Mouse (Mus musculus): Measurements from ENCODE around the gene Utp14a. TPM values are rescaled to one million over a fixed set of nuclear protein-coding genes. Genes with fewer than 3 reads are reported as not detected.

The Utp14a gene
- polyA plus RNA-seq, 1 experiment = 12.2 TPM

DNA sequence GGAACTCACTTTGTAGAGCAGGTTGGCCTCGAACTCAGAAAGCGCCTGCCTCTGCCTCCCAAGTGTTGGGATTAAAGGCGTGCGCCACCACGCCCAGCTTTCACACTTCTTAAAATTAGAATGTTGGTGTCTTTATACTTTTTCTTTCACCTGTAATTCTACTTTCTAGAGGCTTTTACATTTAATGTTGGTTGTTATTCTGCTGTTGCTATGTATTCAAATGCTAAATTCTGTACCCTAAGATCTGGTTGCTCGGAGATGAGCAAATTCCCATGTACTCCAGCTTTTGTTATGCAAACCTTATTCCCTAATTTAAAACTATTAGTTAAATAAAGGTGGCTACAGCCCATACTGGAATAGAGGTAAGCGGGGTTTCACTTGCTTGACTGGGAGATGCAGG lies 34.0 kb upstream of the Utp14a start:
- Histone ChIP-seq H3K36me3 (ENCODE audit: control insufficient read depth, insufficient read depth) (no peaks in the 10 kb centered on the region), H3K4me3 (no peak overlapping the region), H3K27me3 (ENCODE audit: control insufficient read depth, insufficient read depth, insufficient read length) (no peaks in the 10 kb centered on the region), H3ac (ENCODE audit: control insufficient read depth, insufficient read length) (no peak overlapping the region), H3K79me2 (ENCODE audit: control insufficient read depth, insufficient read depth) (no peaks in the 10 kb centered on the region), H3K4me2 (ENCODE audit: low read depth) (no peak overlapping the region)
- no peak for TF ChIP-seq MYOG (IDR thresholded peaks at IDR 0.05; ENCODE audit: control insufficient read depth in 1 of 3, insufficient read depth in 1 of 3, insufficient read length in 2 of 3, low read depth in 2 of 3)
- no peak for TF ChIP-seq REST (IDR thresholded peaks at IDR 0.05; ENCODE audit: insufficient read depth, insufficient read length)

DNA sequence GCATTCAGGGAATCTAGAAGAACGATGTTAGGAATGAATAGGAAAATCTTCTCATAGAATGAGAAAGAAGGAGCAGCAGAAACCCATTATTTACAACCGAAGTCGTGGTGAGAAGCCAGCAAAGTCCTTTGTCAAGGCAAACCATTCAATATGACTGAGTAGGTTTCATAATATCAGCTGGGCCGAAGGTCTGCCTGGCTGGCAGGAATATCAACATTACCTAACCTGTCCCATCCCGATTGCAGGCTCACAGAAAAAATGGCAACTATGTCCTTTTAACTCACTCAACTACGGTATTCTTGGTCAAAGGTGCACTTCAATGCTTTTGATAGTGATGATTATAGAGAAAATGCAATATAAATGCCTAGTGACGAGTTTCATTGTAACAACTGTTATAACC lies 30.4 kb upstream of the Utp14a start:
- H3K36me3 ChIP-seq (ENCODE audit: control insufficient read depth, insufficient read depth) = no peaks in the 10 kb centered on the region
- no peaks in the 10 kb centered on the region for H3K79me2 ChIP-seq (ENCODE audit: control insufficient read depth, insufficient read depth)
- H3ac ChIP-seq (ENCODE audit: control insufficient read depth, insufficient read length) = no peak overlapping the region
- no peaks in the 10 kb centered on the region for H3K27me3 ChIP-seq (ENCODE audit: control insufficient read depth, insufficient read depth, insufficient read length)
- no peak for TF ChIP-seq REST (IDR thresholded peaks at IDR 0.05; ENCODE audit: insufficient read depth, insufficient read length)
- no peak for TF ChIP-seq TCF12 (IDR thresholded peaks at IDR 0.05; ENCODE audit: insufficient read depth, poor library complexity, severe bottlenecking)
- TF ChIP-seq CEBPB (IDR thresholded peaks at IDR 0.05; ENCODE audit: insufficient read depth, poor library complexity, severe bottlenecking) = no peak
- TF ChIP-seq SRF (IDR thresholded peaks at IDR 0.05; ENCODE audit: control insufficient read depth, insufficient read length, low read depth) = no peak
- no peak for TF ChIP-seq MYOD1 (IDR thresholded peaks at IDR 0.05; ENCODE audit: control insufficient read depth in 1 of 3, insufficient read length in 2 of 3, low read depth in 2 of 3)
- no peak for TF ChIP-seq MAX (IDR thresholded peaks at IDR 0.05; ENCODE audit: low read depth)
- TF ChIP-seq MYOG (IDR thresholded peaks at IDR 0.05; ENCODE audit: control insufficient read depth in 1 of 3, insufficient read depth in 1 of 3, insufficient read length in 2 of 3, low read depth in 2 of 3) = no peak
- no peak for TF ChIP-seq TCF3 (IDR thresholded peaks at IDR 0.05; ENCODE audit: insufficient read length, low read depth)
- no peak for TF ChIP-seq POLR2AphosphoS2 (IDR thresholded peaks at IDR 0.05; ENCODE audit: insufficient read length, low read depth)
- no peak for TF ChIP-seq POLR2A (IDR thresholded peaks at IDR 0.05; ENCODE audit: insufficient read length, low read depth)
- no peak overlapping the region for H3K4me2 ChIP-seq (ENCODE audit: low read depth)
- H3K4me3 ChIP-seq = no peak overlapping the region

- H3ac ChIP-seq (ENCODE audit: control insufficient read depth, insufficient read length) = no peak overlapping the region
- H3K4me3 ChIP-seq = no peak overlapping the region
- H3K36me3 ChIP-seq (ENCODE audit: control insufficient read depth, insufficient read depth) = no peaks in the 10 kb centered on the region
- TF ChIP-seq MYOG (IDR thresholded peaks at IDR 0.05; ENCODE audit: control insufficient read depth in 1 of 3, insufficient read depth in 1 of 3, insufficient read length in 2 of 3, low read depth in 2 of 3) = no peak
- TF ChIP-seq TCF12 (IDR thresholded peaks at IDR 0.05; ENCODE audit: insufficient read depth, poor library complexity, severe bottlenecking) = no peak
- no peak for TF ChIP-seq USF1 (IDR thresholded peaks at IDR 0.05; ENCODE audit: low read depth)
- no peak for TF ChIP-seq POLR2AphosphoS2 (IDR thresholded peaks at IDR 0.05; ENCODE audit: insufficient read length, low read depth)
- no peak for TF ChIP-seq CEBPB (IDR thresholded peaks at IDR 0.05; ENCODE audit: insufficient read depth, poor library complexity, severe bottlenecking)
- no peak for TF ChIP-seq MYOD1 (IDR thresholded peaks at IDR 0.05; ENCODE audit: control insufficient read depth in 1 of 3, insufficient read length in 2 of 3, low read depth in 2 of 3)
- TF ChIP-seq POLR2A (IDR thresholded peaks at IDR 0.05; ENCODE audit: insufficient read length, low read depth) = no peak
- no peaks in the 10 kb centered on the region for H3K27me3 ChIP-seq (ENCODE audit: control insufficient read depth, insufficient read depth, insufficient read length)
- H3K79me2 ChIP-seq (ENCODE audit: control insufficient read depth, insufficient read depth) = no peaks in the 10 kb centered on the region
- H3K4me2 ChIP-seq (ENCODE audit: low read depth) = peak overlapping the region; percentile 24
These were observed 22.2 kb upstream of the Utp14a start for GRCm38 (mm10) chrX:48234417-48234816.

DNA sequence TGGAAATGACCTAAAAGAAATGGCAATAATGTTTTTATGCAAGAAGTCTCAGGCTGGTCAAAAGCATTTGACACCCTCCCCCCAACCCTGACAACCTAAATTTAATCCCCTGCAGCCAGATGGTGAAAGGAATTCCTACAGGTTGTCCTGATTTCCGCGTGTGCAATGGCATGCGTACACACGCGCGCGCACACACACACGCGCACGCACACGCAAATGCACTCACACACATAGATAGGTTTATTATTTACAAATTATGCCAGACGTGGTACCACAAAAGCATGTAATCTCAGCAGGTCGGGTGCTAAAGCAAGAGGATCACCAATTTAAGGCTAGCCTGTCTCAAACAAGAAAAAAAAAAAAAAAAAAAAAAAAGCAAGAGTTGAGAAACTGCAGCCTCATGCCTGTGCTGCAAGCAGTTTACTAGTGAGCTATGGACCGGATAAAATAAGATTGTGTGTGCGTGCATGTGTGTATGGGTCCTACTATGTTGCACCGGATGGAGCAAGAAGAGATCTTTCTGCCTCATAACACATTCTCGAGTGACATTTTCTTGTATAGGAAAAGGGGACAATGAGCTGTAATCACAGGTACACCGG lies 733 bp upstream of the Utp14a start:
- no peak for TF ChIP-seq CEBPB (IDR thresholded peaks at IDR 0.05; ENCODE audit: insufficient read depth, poor library complexity, severe bottlenecking)
- no peak for TF ChIP-seq SRF (IDR thresholded peaks at IDR 0.05; ENCODE audit: control insufficient read depth, insufficient read length, low read depth)
- no peak for TF ChIP-seq REST (IDR thresholded peaks at IDR 0.05; ENCODE audit: insufficient read depth, insufficient read length)
- no peak for TF ChIP-seq E2F4 (IDR thresholded peaks at IDR 0.05; ENCODE audit: insufficient read depth)
- TF ChIP-seq MYOG (IDR thresholded peaks at IDR 0.05; ENCODE audit: control insufficient read depth in 1 of 3, insufficient read depth in 1 of 3, insufficient read length in 2 of 3, low read depth in 2 of 3) = no peak
- TF ChIP-seq POLR2AphosphoS2 (IDR thresholded peaks at IDR 0.05; ENCODE audit: insufficient read length, low read depth) = no peak
- TF ChIP-seq USF1 (IDR thresholded peaks at IDR 0.05; ENCODE audit: low read depth) = no peak
- no peak for TF ChIP-seq MYOD1 (IDR thresholded peaks at IDR 0.05; ENCODE audit: control insufficient read depth in 1 of 3, insufficient read length in 2 of 3, low read depth in 2 of 3)
- TF ChIP-seq POLR2A (IDR thresholded peaks at IDR 0.05; ENCODE audit: insufficient read length, low read depth) = no peak
- TF ChIP-seq TCF12 (IDR thresholded peaks at IDR 0.05; ENCODE audit: insufficient read depth, poor library complexity, severe bottlenecking) = no peak
- no peak for TF ChIP-seq TCF3 (IDR thresholded peaks at IDR 0.05; ENCODE audit: insufficient read length, low read depth)
- no peak for TF ChIP-seq MAX (IDR thresholded peaks at IDR 0.05; ENCODE audit: low read depth)
- no peak overlapping the region for H3ac ChIP-seq (ENCODE audit: control insufficient read depth, insufficient read length)
- peaks cover 17% of the 10 kb centered on the region for H3K79me2 ChIP-seq (ENCODE audit: control insufficient read depth, insufficient read depth)
- no peaks in the 10 kb centered on the region for H3K36me3 ChIP-seq (ENCODE audit: control insufficient read depth, insufficient read depth)
- no peaks in the 10 kb centered on the region for H3K27me3 ChIP-seq (ENCODE audit: control insufficient read depth, insufficient read depth, insufficient read length)
- H3K4me2 ChIP-seq (ENCODE audit: low read depth) = peak overlapping the region; percentile 91
- H3K4me3 ChIP-seq = peak overlapping the region; percentile 72

GRCm38 (mm10) chrX:48257011-48257410 lies 349 bp downstream of the Utp14a start:
- Histone ChIP-seq H3K27me3 (ENCODE audit: control insufficient read depth, insufficient read depth, insufficient read length) (no peaks in the 10 kb centered on the region), H3K4me2 (ENCODE audit: low read depth) (peak overlapping the region; percentile 79), H3K79me2 (ENCODE audit: control insufficient read depth, insufficient read depth) (peaks cover 17% of the 10 kb centered on the region), H3ac (ENCODE audit: control insufficient read depth, insufficient read length) (no peak overlapping the region), H3K4me3 (peak overlapping the region; percentile 72), H3K36me3 (ENCODE audit: control insufficient read depth, insufficient read depth) (no peaks in the 10 kb centered on the region)
- TF ChIP-seq USF1 (IDR thresholded peaks at IDR 0.05; ENCODE audit: low read depth) (peak; percentile 39), MYOG (IDR thresholded peaks at IDR 0.05; ENCODE audit: control insufficient read depth in 1 of 3, insufficient read depth in 1 of 3, insufficient read length in 2 of 3, low read depth in 2 of 3) (no peak)
